12 mouse cellular contexts compared by ENCODE assay signal in genomic region chr10:83865929-83866328, GRCm38 (mm10).
DNase-seq lines count a peak whose midpoint lies in the region; ATAC-seq and TF ChIP-seq lines count a peak whose summit lies in the region.
"Had no signal": no experiment of that assay in that cellular context is flagged by ENCODE, and none has a peak within 500 bp of the region (broad histone marks: within the 10 kb centered on the region; RNA-seq: fewer than 3 reads in every experiment).

No protein-coding gene starts in this region.

- H3K4me3 ChIP-seq in hindbrain, embryonic 16.5 days (ENCODE audit: low read length), result no peak overlapping the region
- no peak overlapping the region for H3K4me3 ChIP-seq in hindbrain, embryonic 11.5 days (ENCODE audit: low read depth, low read length)
- no peak overlapping the region for H3K4me3 ChIP-seq in heart, embryonic 12.5 days
- H3K4me3 ChIP-seq: embryonic facial prominence, embryonic 15.5 days; left cerebral cortex, adult 2 months; liver, embryonic 15.5 days had no signal

- TF ChIP-seq POLR2A in brain, embryonic 14.5 days (IDR thresholded peaks at IDR 0.05; ENCODE audit: borderline replicate concordance, extremely low read depth, insufficient read depth, insufficient read length, poor library complexity, severe bottlenecking), result no peak

- no peak overlapping the region for H3K9ac ChIP-seq in hindbrain, embryonic 16.5 days (ENCODE audit: low read depth, low read length)
- H3K9ac ChIP-seq in hindbrain, embryonic 11.5 days (ENCODE audit: low read depth, low read length), result no peak overlapping the region
- no peak overlapping the region for H3K9ac ChIP-seq in heart, embryonic 12.5 days
- H3K9ac ChIP-seq: embryonic facial prominence, embryonic 15.5 days; liver, embryonic 15.5 days had no signal

- no peak for DNase-seq in hindbrain, embryonic 11.5 days (ENCODE audit: low spot score)
- peak; percentile 80 for DNase-seq in brain, embryonic 14.5 days (ENCODE audit: low read depth)
- DNase-seq in kidney, postnatal 36 days, result peak; percentile 25 to 38
- no peak for DNase-seq in thymus, adult 18-20 months
- no peak for DNase-seq in cerebellum, postnatal 4 days (ENCODE audit: low spot score in 2 of 2)
- DNase-seq: cerebellum, adult 2 months had no signal

- no peaks in the 10 kb centered on the region for H3K9me3 ChIP-seq in hindbrain, embryonic 16.5 days (ENCODE audit: control insufficient read depth, low read length)
- no peaks in the 10 kb centered on the region for H3K9me3 ChIP-seq in hindbrain, embryonic 11.5 days (ENCODE audit: control insufficient read depth, low read length)
- H3K9me3 ChIP-seq in heart, embryonic 12.5 days (replicated peaks), result peaks cover 3% of the 10 kb centered on the region; the same call in 1 of the 2 replicates
- H3K9me3 ChIP-seq: embryonic facial prominence, embryonic 15.5 days; liver, embryonic 15.5 days had no signal

- 38% methylated on average over 5 of the region's 5 CpGs for WGBS in hindbrain, embryonic 16.5 days
- WGBS in hindbrain, embryonic 11.5 days, result 70% methylated on average over 5 of the region's 5 CpGs
- WGBS in heart, embryonic 12.5 days, result 21% methylated on average over 5 of the region's 5 CpGs

- no peaks in the 10 kb centered on the region for H3K27me3 ChIP-seq in hindbrain, embryonic 16.5 days (replicated peaks; ENCODE audit: control insufficient read depth, insufficient read depth, low read length)
- H3K27me3 ChIP-seq in hindbrain, embryonic 11.5 days (ENCODE audit: control insufficient read depth, insufficient read depth, low read length), result no peaks in the 10 kb centered on the region
- no peaks in the 10 kb centered on the region for H3K27me3 ChIP-seq in heart, embryonic 12.5 days (replicated peaks)
- H3K27me3 ChIP-seq: embryonic facial prominence, embryonic 15.5 days; liver, embryonic 15.5 days had no signal

- ATAC-seq in hindbrain, embryonic 16.5 days, result peak; percentile 73; the same call in 1 of the 2 replicates
- ATAC-seq in hindbrain, embryonic 11.5 days (ENCODE audit: low FRiP score), result no peak
- peak; percentile 70 for ATAC-seq in heart, embryonic 12.5 days (ENCODE audit: insufficient number of reproducible peaks, low FRiP score)
- no peak for ATAC-seq in CD4-positive, CD25-positive, alpha-beta regulatory T cell, adult 4 months

- no peak; the same call in 1 of the 2 replicates for TF ChIP-seq CTCF in brain, embryonic 14.5 days (IDR thresholded peaks at IDR 0.05; ENCODE audit: borderline replicate concordance, extremely low read depth, insufficient read depth, insufficient read length)

- H3K4me2 ChIP-seq in hindbrain, embryonic 16.5 days (ENCODE audit: low read length), result no peak overlapping the region
- no peak overlapping the region for H3K4me2 ChIP-seq in hindbrain, embryonic 11.5 days (replicated peaks; ENCODE audit: low read depth, low read length)
- H3K4me2 ChIP-seq in heart, embryonic 12.5 days, result no peak overlapping the region
- H3K4me2 ChIP-seq: embryonic facial prominence, embryonic 15.5 days; liver, embryonic 15.5 days had no signal

- no peaks in the 10 kb centered on the region for H3K4me1 ChIP-seq in hindbrain, embryonic 16.5 days (ENCODE audit: control insufficient read depth, insufficient read depth, low read depth, low read length)
- H3K4me1 ChIP-seq in hindbrain, embryonic 11.5 days (replicated peaks; ENCODE audit: control insufficient read depth, insufficient read depth, low read length), result no peaks in the 10 kb centered on the region
- H3K4me1 ChIP-seq in heart, embryonic 12.5 days (replicated peaks), result peaks cover 12% of the 10 kb centered on the region
- H3K4me1 ChIP-seq: embryonic facial prominence, embryonic 15.5 days; liver, embryonic 15.5 days had no signal

- H3K36me3 ChIP-seq in hindbrain, embryonic 16.5 days (ENCODE audit: control insufficient read depth, insufficient read depth, low read length), result no peaks in the 10 kb centered on the region
- no peaks in the 10 kb centered on the region for H3K36me3 ChIP-seq in hindbrain, embryonic 11.5 days (ENCODE audit: control insufficient read depth, insufficient read depth, low read length)
- H3K36me3 ChIP-seq in heart, embryonic 12.5 days, result no peaks in the 10 kb centered on the region
- H3K36me3 ChIP-seq: embryonic facial prominence, embryonic 15.5 days; liver, embryonic 15.5 days had no signal

- H3K27ac ChIP-seq in hindbrain, embryonic 16.5 days (ENCODE audit: low read depth, low read length), result no peak overlapping the region
- no peak overlapping the region for H3K27ac ChIP-seq in hindbrain, embryonic 11.5 days (ENCODE audit: low read depth, low read length)
- H3K27ac ChIP-seq in heart, embryonic 12.5 days (ENCODE audit: poor library complexity, severe bottlenecking), result peak overlapping the region; percentile 19
- H3K27ac ChIP-seq: embryonic facial prominence, embryonic 15.5 days; left cerebral cortex, adult 2 months; liver, embryonic 15.5 days had no signal

Comparison
In these comparisons a context has a peak if more than half of its experiments do, and no peak if none do; other contexts are left out.
1. ATAC-seq: peak in hindbrain, embryonic 16.5 days (single experiment) and heart, embryonic 12.5 days (single experiment); none in hindbrain, embryonic 11.5 days (single experiment) and CD4-positive, CD25-positive, alpha-beta regulatory T cell, adult 4 months (single experiment).
2. DNase-seq: peak in brain, embryonic 14.5 days (single experiment) and kidney, postnatal 36 days (2 of 2); none in hindbrain, embryonic 11.5 days (single experiment), thymus, adult 18-20 months (0 of 2) and cerebellum, postnatal 4 days (0 of 2).